Mouse (Mus musculus) embryonic facial prominence, embryonic 11.5 days (tissue): Measurements from ENCODE around the gene Tas1r1. TPM values are rescaled to one million over a fixed set of nuclear protein-coding genes. Genes with fewer than 3 reads are reported as not detected.

ENCODE experiments used
- polyA plus RNA-seq: library from polyadenylated mRNA; unstranded; fragments of >200 nt; fragmentation: Nextera tagmentation; extraction: Ambion mirVana; gene quantifications from 2 replicates; pipeline ENCODE4 v1.2.1, GENCODE M21; 2014

The Tas1r1 gene
- polyA plus RNA-seq, 1 experiment from 2014 or later = 0.55 TPM

Other genes starting within 250 kb of the Tas1r1 start
- 105 and 130 TPM in 2 replicates for gene Camta1, start 176.7 kb downstream of the Tas1r1 start, polyA plus RNA-seq
- gene Dnajc11, start 104.9 kb downstream of the Tas1r1 start, polyA plus RNA-seq = 75.0 and 79.3 TPM in 2 replicates
- 22.2 and 22.4 TPM in 2 replicates for gene Thap3, start 49.6 kb downstream of the Tas1r1 start, polyA plus RNA-seq
- 23.1 and 25.8 TPM in 2 replicates for gene Phf13, start 42.3 kb downstream of the Tas1r1 start, polyA plus RNA-seq
- gene Klhl21, start 29.8 kb downstream of the Tas1r1 start, polyA plus RNA-seq = 3.2 TPM in 2 replicates
- 21.1 and 21.5 TPM in 2 replicates for gene Zbtb48, start 10.9 kb downstream of the Tas1r1 start, polyA plus RNA-seq
- 28.3 and 31.4 TPM in 2 replicates for gene Nol9, start 753 bp upstream of the Tas1r1 start, polyA plus RNA-seq
- 5.3 and 6.8 TPM in 2 replicates for gene Plekhg5, start 33.9 kb upstream of the Tas1r1 start, polyA plus RNA-seq
- 0.21 and 0.75 TPM in 2 replicates for gene Tnfrsf25, start 77.4 kb upstream of the Tas1r1 start, polyA plus RNA-seq
- 6.2 and 7.3 TPM in 2 replicates for gene Espn, start 113.8 kb upstream of the Tas1r1 start, polyA plus RNA-seq
- 0.22 and 0.24 TPM in 2 replicates for gene Hes2, start 120.3 kb upstream of the Tas1r1 start, polyA plus RNA-seq
- 47.5 and 54.9 TPM in 2 replicates for gene Acot7, start 139.6 kb upstream of the Tas1r1 start, polyA plus RNA-seq
- 4.3 and 5.9 TPM in 2 replicates for gene Gpr153, start 235.7 kb upstream of the Tas1r1 start, polyA plus RNA-seq